Mouse (Mus musculus) liver, postnatal 0 days (tissue): ENCODE measurements around the gene Pard3.

ENCODE experiments used
- CTCF ChIP-seq: sonication (generic); IDR thresholded peaks from 2 replicates; pipeline ENCODE4 v1.5.1; 2016; ENCODE audit warnings: antibody characterized with exemption, low read depth
- EP300 ChIP-seq: IDR thresholded peaks from 2 replicates; pipeline ENCODE4 v1.6.1; 2016; ENCODE audit warnings: antibody characterized with exemption, low read depth, mild to moderate bottlenecking

DNA sequence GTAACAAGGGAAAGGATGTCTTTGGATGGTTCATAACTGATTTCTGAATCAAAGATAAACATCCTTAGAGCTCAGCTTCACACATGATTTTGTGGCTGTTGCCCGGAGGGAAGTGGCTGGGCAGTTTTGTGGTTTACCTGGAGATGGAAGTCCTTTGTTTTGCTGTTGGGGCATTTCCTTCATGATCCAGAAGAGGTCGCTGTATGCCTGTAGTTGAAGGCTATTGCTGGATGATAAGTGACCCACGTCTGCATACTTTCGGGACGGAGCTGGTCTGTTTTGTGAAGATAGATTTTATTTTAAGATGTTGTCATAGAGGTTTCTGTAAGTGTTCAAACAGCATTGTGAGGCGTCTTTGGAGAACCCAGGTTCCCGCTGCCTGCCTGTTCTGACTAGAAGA lies 126.7 kb downstream of the Pard3 start:
- TF ChIP-seq CTCF = peak; percentile 72
- TF ChIP-seq EP300 = no peak
